Mouse (Mus musculus): ENCODE results near the gene Kcnk6.

DNA sequence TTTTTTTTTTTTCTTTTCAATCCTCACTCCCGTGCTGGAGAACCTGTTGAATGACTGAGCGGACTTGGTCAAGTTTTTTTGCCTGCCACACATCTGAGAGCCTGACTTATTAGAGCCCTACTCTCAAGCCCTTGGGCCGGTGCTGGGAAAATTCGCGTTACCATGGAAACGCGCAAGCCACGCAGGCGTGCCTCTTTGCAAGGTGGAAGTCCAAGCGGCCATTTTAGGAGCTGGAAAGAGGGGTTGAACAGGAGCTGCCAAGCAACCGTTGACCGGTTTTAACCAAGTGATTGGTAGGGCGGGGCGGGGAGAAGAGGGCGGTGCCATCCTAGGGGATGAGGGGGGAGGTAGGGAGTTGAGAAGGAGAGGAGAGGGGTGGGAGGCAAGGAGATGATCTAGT, 17.5 kb downstream of the Kcnk6 start:
- TF ChIP-seq CTCF (IDR thresholded peaks at IDR 0.05; ENCODE audit: borderline replicate concordance, extremely low read depth, insufficient read depth, insufficient read length) (no peak), POLR2A (IDR thresholded peaks at IDR 0.05; ENCODE audit: borderline replicate concordance, extremely low read depth, insufficient read depth, insufficient read length, poor library complexity, severe bottlenecking) (no peak)
